Mouse (Mus musculus) embryo, embryonic 11 days (tissue): ENCODE measurements around the gene Vmn1r151.
"Not testable (repeated sequence)": the region's sequence is repeated elsewhere in the genome, so short reads cannot be mapped to it uniquely, and the experiment has no call there.

ENCODE experiments used
- DNase-seq: peaks from one replicate; pipeline ENCODE4 v3.0.0-alpha.2; 2015

Vmn1r151 gene

DNA sequence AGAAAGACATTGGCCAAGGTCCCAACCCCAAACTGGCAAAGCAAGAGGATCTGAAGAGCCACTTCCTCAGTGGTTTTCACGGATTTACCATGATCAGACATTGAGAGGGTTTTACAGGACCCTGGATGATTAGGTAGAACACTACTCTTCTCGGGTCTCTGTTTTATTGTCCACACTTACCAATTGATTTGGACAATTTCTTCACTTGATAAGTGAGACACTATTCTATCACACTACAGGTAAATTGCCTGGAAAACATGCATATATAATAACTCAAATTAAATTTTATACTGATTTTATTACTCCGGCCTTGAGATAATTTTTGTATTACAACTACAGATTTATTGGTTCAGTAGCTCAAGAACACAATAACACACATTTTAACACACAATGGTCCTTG is at the start of gene Vmn1r151:
Gene Vmn1r151, minus strand, starts transcription at position 101 of the 400 bp plus-strand sequence.
- DNase-seq = not testable (repeated sequence)

DNA sequence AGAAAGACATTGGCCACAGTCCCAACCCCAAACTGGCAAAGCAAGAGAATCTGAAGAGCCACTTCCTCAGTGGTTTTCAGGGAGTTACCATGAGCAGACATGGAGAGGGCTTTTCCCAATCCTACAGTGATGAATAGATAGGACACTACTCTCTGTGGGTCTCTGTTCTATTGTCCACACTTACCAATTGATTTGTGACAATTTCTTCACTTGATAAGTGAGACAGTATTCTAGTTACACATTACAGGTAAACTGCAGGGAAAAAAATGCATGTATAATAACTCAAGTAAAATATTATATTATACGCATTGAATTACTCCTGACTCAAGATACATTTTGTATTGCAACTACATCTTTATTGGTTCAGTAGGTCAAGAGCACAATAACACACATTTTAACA is 35.3 kb upstream of the Vmn1r151 start, which contains the start of gene Gm8677:
Gene Gm8677, minus strand, starts transcription at position 101 of the 400 bp plus-strand sequence.
- not testable (repeated sequence) for DNase-seq

DNA sequence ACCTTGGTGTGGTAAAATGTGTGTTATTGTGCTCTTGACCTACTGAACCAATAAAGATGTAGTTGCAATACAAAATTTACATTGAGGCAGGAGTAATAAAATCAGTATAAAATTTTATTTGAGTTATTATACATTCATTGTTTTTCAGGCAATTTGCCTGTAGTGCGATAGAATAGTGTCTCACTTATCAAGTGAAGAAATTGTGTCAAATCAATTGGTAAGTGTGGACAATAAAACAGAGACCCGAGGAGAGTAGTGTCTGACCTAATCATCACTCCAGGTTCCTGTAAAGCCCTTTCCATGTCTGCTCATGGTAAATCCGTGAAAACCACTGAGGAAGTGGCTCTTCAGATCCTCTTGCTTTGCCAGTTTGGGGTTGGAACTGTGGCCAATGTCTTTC is 23.2 kb upstream of the Vmn1r151 start, which contains the start of gene Vmn1r152:
Gene Vmn1r152, plus strand, starts transcription at position 301 of the 400 bp plus-strand sequence.
- DNase-seq = not testable (repeated sequence)

DNA sequence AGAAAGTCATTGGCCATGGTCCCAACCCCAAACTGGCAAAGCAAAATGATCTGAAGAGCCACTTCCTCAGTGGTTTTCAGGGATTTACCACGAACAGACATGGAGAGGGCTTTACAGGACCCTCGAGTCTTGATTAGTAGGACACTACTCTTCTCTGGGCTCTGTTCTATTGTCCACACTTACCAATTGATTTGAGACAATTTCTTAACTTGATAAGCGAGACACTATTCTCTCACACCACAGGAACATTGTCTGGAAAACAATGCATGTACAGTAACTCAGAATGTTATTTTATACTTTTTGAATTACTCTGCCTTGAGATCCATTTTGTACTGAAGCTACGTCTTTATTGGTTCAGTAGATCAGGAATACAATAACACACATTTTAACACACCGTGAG is 35.5 kb downstream of the Vmn1r151 start, which contains the start of gene Gm10665:
Gene Gm10665, minus strand, starts transcription at position 101 of the 400 bp plus-strand sequence.
- not testable (repeated sequence) for DNase-seq
